9 mouse cellular contexts compared by ENCODE assay signal in the genomic region with DNA sequence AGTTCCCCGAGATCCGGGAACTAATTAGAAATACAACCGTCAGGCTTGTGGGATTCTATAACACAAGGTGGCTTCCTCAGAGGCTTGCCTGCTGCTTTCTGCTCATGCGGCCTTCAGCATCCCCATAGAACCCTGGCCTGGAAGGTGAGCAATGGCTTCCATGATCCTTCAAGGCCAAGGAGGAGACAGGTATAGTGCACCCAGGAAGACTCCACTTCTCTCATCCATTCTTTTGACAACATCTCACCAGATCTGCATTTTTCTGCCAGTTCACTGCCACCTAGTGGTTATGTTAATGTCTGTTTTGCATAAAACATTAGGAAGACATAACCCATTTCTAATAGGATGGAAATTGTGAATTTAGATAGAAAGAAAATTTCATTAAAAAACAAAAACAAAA.
DNase-seq lines count a peak whose midpoint lies in the region; ATAC-seq and TF ChIP-seq lines count a peak whose summit lies in the region.
"Had no signal": no experiment of that assay in that cellular context is flagged by ENCODE, and none has a peak within 500 bp of the region (broad histone marks: within the 10 kb centered on the region; RNA-seq: fewer than 3 reads in every experiment).

No protein-coding gene starts in this region.

- ATAC-seq in hindbrain, embryonic 11.5 days (ENCODE audit: low FRiP score) = no peak
- no peak for ATAC-seq in hindbrain, embryonic 16.5 days
- no peak for ATAC-seq in erythroblast, adult 5-6 weeks (replicated peaks; ENCODE audit: low FRiP score, poor library complexity, severe bottlenecking)
- ATAC-seq in megakaryocyte-erythroid progenitor cell, adult 5-6 weeks (replicated peaks; ENCODE audit: low FRiP score, low TSS enrichment, poor library complexity, severe bottlenecking) = no peak

- 88% methylated on average over 4 of the region's 4 CpGs for WGBS in hindbrain, embryonic 11.5 days
- WGBS in hindbrain, embryonic 16.5 days = 87% methylated on average over 4 of the region's 4 CpGs

- H3K27me3 ChIP-seq in hindbrain, embryonic 11.5 days (ENCODE audit: control insufficient read depth, insufficient read depth, low read length) = no peaks in the 10 kb centered on the region
- no peaks in the 10 kb centered on the region for H3K27me3 ChIP-seq in hindbrain, embryonic 16.5 days (replicated peaks; ENCODE audit: control insufficient read depth, insufficient read depth, low read length)
- H3K27me3 ChIP-seq: limb, embryonic 15.5 days had no signal

- H3K9me3 ChIP-seq in hindbrain, embryonic 11.5 days (ENCODE audit: control insufficient read depth, low read length) = no peaks in the 10 kb centered on the region
- no peaks in the 10 kb centered on the region for H3K9me3 ChIP-seq in hindbrain, embryonic 16.5 days (ENCODE audit: control insufficient read depth, low read length)
- H3K9me3 ChIP-seq: limb, embryonic 15.5 days had no signal

- no peak overlapping the region for H3K4me2 ChIP-seq in hindbrain, embryonic 11.5 days (replicated peaks; ENCODE audit: low read depth, low read length)
- H3K4me2 ChIP-seq in hindbrain, embryonic 16.5 days (ENCODE audit: low read length) = no peak overlapping the region
- H3K4me2 ChIP-seq: limb, embryonic 15.5 days had no signal

- no peak overlapping the region for H3K27ac ChIP-seq in hindbrain, embryonic 11.5 days (ENCODE audit: low read depth, low read length)
- no peak overlapping the region for H3K27ac ChIP-seq in hindbrain, embryonic 16.5 days (ENCODE audit: low read depth, low read length)

- no peak for TF ChIP-seq POLR2A in brain, embryonic 14.5 days (IDR thresholded peaks at IDR 0.05; ENCODE audit: borderline replicate concordance, extremely low read depth, insufficient read depth, insufficient read length, poor library complexity, severe bottlenecking)

- H3K36me3 ChIP-seq in hindbrain, embryonic 11.5 days (ENCODE audit: control insufficient read depth, insufficient read depth, low read length) = no peaks in the 10 kb centered on the region
- H3K36me3 ChIP-seq in hindbrain, embryonic 16.5 days (ENCODE audit: control insufficient read depth, insufficient read depth, low read length) = no peaks in the 10 kb centered on the region
- H3K36me3 ChIP-seq: limb, embryonic 15.5 days had no signal

- DNase-seq in hindbrain, embryonic 11.5 days (ENCODE audit: low spot score) = peak; percentile 43
- DNase-seq in 3T3-L1 (ENCODE audit: low read depth, low spot score) = peak; percentile 83
- DNase-seq in brain, embryonic 14.5 days (ENCODE audit: low read depth) = peak; percentile 71
- DNase-seq in kidney, postnatal 36 days = peak; percentile 4 to 18
- DNase-seq in c-Kit-positive CD71-positive TER-119-positive erythroid progenitor cells, embryonic 14.5 days (ENCODE audit: low spot score) = no peak

- peak; percentile 23; the same call in 1 of the 2 replicates for TF ChIP-seq CTCF in brain, embryonic 14.5 days (IDR thresholded peaks at IDR 0.05; ENCODE audit: borderline replicate concordance, extremely low read depth, insufficient read depth, insufficient read length)

- no peaks in the 10 kb centered on the region for H3K4me1 ChIP-seq in hindbrain, embryonic 11.5 days (replicated peaks; ENCODE audit: control insufficient read depth, insufficient read depth, low read length)
- H3K4me1 ChIP-seq in hindbrain, embryonic 16.5 days (ENCODE audit: control insufficient read depth, insufficient read depth, low read depth, low read length) = peaks cover 3% of the 10 kb centered on the region; the same call in 1 of the 2 replicates

- no peak overlapping the region for H3K4me3 ChIP-seq in hindbrain, embryonic 11.5 days (ENCODE audit: low read depth, low read length)
- no peak overlapping the region for H3K4me3 ChIP-seq in hindbrain, embryonic 16.5 days (ENCODE audit: low read length)
- H3K4me3 ChIP-seq: limb, embryonic 15.5 days had no signal

- H3K9ac ChIP-seq in hindbrain, embryonic 11.5 days (ENCODE audit: low read depth, low read length) = no peak overlapping the region
- no peak overlapping the region for H3K9ac ChIP-seq in hindbrain, embryonic 16.5 days (ENCODE audit: low read depth, low read length)
- H3K9ac ChIP-seq: limb, embryonic 15.5 days had no signal
